Mouse (Mus musculus) MEL (cell line): ENCODE measurements at regions not wholly inside any gene's neighbourhood (a gene's known extent, or its start where the extent isn't known, plus 50 kb on each side); places are given as distances from the start of the nearest gene placed in this dataset.

Source experiments
- CTCF ChIP-seq, 3 experiments: IDR thresholded peaks in 2 of 3; conservative IDR thresholded peaks in 1 of 3; 2 replicates each; pipeline ENCODE4 v1.5.1; 2011 to 2012; ENCODE audit warnings: low read length in 3 of 3, low read depth in 2 of 3, mild to moderate bottlenecking in 2 of 3, improper control_type of control experiment in 1 of 3, inconsistent platforms in 1 of 3, mixed read lengths in 1 of 3, moderate library complexity in 1 of 3; ENCODE audit not compliant: control insufficient read depth in 1 of 3, insufficient read depth in 1 of 3, poor library complexity in 1 of 3, severe bottlenecking in 1 of 3
- ELF1 ChIP-seq: IDR thresholded peaks from 2 replicates; pipeline ENCODE4 v1.6.1; 2014; ENCODE audit warnings: low read depth, mild to moderate bottlenecking, inconsistent platforms, low read length, improper control_type of control experiment, moderate library complexity
- GATA1 ChIP-seq: IDR thresholded peaks from 2 replicates; pipeline ENCODE4 v1.6.1; 2011; ENCODE audit warnings: low read depth, low read length, improper control_type of control experiment
- MAX ChIP-seq: IDR thresholded peaks from 2 replicates; pipeline ENCODE4 v1.6.1; 2011; ENCODE audit warnings: low read length, improper control_type of control experiment
- MEF2A ChIP-seq: IDR thresholded peaks from 2 replicates; pipeline ENCODE4 v1.6.1; 2014; ENCODE audit warnings: low read depth, mild to moderate bottlenecking, inconsistent platforms, low read length, improper control_type of control experiment; ENCODE audit not compliant: poor library complexity, insufficient replicate concordance, severe bottlenecking; ENCODE audit errors: extremely low read depth
- MXI1 ChIP-seq: IDR thresholded peaks from 2 replicates; pipeline ENCODE4 v1.6.1; 2011; ENCODE audit warnings: mild to moderate bottlenecking, low read depth, low read length, improper control_type of control experiment
- POLR2A ChIP-seq, 2 experiments: IDR thresholded peaks; 2 replicates each; pipeline ENCODE4 v1.6.1; 2011 to 2012; ENCODE audit warnings: low read length in 2 of 2, mild to moderate bottlenecking in 2 of 2, control low read depth in 1 of 2, improper control_type of control experiment in 1 of 2, low read depth in 1 of 2, moderate library complexity in 1 of 2; ENCODE audit not compliant: control insufficient read depth in 1 of 2, insufficient read depth in 1 of 2, poor library complexity in 1 of 2
- TCF12 ChIP-seq: IDR thresholded peaks from 2 replicates; pipeline ENCODE4 v1.6.1; 2014; ENCODE audit warnings: low read depth, mild to moderate bottlenecking, inconsistent platforms, low read length, improper control_type of control experiment, moderate library complexity
- USF2 ChIP-seq, 2 experiments: IDR thresholded peaks; 2 replicates each; pipeline ENCODE4 v1.6.1; 2011 to 2012; ENCODE audit warnings: improper control_type of control experiment in 2 of 2, low read length in 2 of 2, borderline replicate concordance in 1 of 2, inconsistent platforms in 1 of 2, low read depth in 1 of 2, mild to moderate bottlenecking in 1 of 2; ENCODE audit not compliant: insufficient read depth in 1 of 2
- ZC3H11A ChIP-seq: IDR thresholded peaks from 2 replicates; pipeline ENCODE4 v1.6.1; 2012; ENCODE audit warnings: low read depth, mild to moderate bottlenecking, inconsistent platforms, low read length, improper control_type of control experiment
- ZMIZ1 ChIP-seq: IDR thresholded peaks from 2 replicates; pipeline ENCODE4 v1.6.1; 2012; ENCODE audit warnings: low read depth, mild to moderate bottlenecking, inconsistent platforms, low read length, improper control_type of control experiment, moderate library complexity
- ZNF384 ChIP-seq: IDR thresholded peaks from 2 replicates; pipeline ENCODE4 v1.6.1; 2012; ENCODE audit warnings: low read depth, mild to moderate bottlenecking, inconsistent platforms, low read length, improper control_type of control experiment

- TF ChIP-seq MAX: no peak
- no peak for TF ChIP-seq USF2 (IDR thresholded peaks at IDR 0.05; ENCODE audit: borderline replicate concordance in 1 of 2, insufficient read depth in 1 of 2, low read depth in 1 of 2, low read length in 2 of 2)
- no peak for TF ChIP-seq POLR2A (IDR thresholded peaks at IDR 0.05; ENCODE audit: control insufficient read depth in 1 of 2, insufficient read depth in 1 of 2, low read depth in 1 of 2, low read length in 2 of 2, poor library complexity in 1 of 2)
- no peak for TF ChIP-seq ELF1
- no peak for TF ChIP-seq MEF2A
- TF ChIP-seq ZC3H11A: no peak
- TF ChIP-seq ZMIZ1: no peak
- TF ChIP-seq CTCF (IDR thresholded peaks at IDR 0.05 in 2 of 3, conservative IDR thresholded peaks at IDR 0.05 in 1 of 3; ENCODE audit: control insufficient read depth in 1 of 3, insufficient read depth in 1 of 3, low read depth in 2 of 3, low read length in 3 of 3, poor library complexity in 1 of 3, severe bottlenecking in 1 of 3): no peak
- TF ChIP-seq GATA1: no peak
- no peak for TF ChIP-seq MXI1
- TF ChIP-seq ZNF384: no peak
- no peak for TF ChIP-seq TCF12
These were observed 193.5 kb upstream of the Cops8 start for GRCm38 (mm10) chr1:90409236-90409635.
